Mouse (Mus musculus) cerebellum, postnatal 4 days (tissue): ENCODE data around the gene Alyref.

Source experiments
- DNase-seq, 2 experiments: peaks; one replicate each; pipeline ENCODE4 v3.0.0; 2022; ENCODE audit warnings: low spot score in 2 of 2, mixed read lengths in 1 of 2

Alyref gene

DNA sequence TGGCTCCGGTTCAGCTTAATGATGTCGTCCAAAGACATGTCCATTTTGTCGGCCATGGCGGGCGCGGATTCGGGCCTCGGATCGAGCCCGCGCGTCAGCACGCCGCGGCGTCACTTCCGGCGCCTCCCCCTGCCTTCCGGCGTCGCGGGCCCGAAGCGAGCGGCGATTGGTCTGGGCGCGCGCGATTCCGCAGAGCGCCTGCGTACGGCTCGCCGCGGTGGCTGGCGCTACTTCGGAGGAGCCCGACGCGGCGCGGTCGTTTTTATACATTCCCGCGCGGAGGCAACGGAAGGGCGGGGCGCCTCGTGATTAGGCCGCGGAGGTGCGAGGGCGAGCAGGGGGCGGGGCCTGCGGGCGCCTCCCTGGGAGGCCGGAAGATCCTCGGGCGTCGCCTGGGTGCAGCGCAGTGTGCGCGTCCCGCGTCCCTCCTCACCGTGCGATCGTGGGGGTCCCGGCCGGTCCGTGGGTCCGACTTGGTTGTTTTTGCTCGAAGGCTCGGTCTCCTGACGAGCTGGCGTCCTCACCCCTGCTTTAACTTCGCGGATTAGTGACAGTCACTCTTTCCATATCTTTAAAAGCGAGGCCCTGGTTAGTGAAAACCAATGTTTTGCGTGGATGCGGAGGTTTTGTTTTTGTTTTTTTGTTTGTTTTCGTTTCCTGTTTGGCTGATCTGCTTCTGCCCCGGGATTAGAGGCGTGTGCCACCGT, at the start of gene Alyref, which contains the start of gene Anapc11:
Alyref (minus strand) TSS at position 83 of the 707 bp plus-strand sequence.
Anapc11 (plus strand) TSS at position 139 of the 707 bp plus-strand sequence.
- DNase-seq, result peak; percentile 82 to 94

DNA sequence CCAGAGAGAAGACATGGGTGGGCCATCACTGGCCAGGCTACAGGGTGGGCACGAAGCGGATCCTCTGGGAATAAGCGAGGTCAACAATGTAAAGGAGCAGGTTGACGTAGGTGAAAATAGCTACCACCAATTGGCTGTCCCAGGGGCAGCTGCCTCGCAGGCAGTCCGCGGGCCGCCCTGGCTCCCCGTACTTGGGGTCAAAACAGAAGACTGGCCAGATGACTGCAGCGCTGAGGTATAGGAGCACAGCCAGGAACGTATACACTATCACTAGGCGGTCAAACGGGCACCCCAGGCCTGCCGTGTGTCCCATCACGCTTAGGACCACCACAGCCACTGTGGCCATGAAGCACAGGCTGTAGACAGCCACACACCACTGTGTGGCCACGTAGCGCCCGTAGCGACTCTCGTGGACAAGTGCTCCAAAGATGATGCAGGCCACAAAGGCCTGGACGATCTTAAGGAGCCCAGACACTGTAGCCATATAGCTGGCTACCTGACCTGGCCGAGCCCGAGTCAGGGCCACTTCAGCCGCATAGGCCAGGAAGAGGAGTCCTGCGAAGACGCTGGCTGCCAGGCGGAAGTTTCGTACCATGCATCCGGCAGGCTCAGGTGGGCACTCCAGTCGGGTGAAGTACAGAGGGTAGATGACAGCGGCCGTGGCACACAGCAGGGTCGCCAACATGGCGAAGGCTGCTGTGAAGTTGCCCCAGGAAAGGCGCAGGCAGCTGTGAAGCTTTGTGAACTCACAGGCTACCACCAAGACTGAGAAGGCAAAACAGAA, 49.1 kb upstream of the Alyref start:
- DNase-seq, result no peak

DNA sequence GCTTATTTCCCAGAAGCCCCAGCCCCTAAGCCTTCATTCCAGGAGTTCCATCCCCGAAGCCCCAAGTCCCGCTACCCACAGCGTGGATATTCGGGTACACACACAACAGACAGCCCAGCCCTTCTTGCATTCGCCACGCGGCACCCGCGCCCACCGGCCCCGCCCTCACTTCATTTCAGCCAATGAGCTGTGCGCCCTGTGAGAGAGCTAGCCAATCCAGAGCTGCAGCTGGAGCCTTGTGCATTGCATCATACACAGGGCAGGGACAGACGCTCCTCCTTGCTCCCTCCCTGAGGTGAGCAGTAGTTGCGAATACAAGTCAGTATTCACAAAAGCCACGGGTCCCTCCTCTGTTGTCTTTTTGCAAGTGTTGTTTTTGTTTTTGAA, 45.4 kb upstream of the Alyref start, which contains the start of gene Pycr1:
Pycr1 (minus strand) TSS at position 169 of the 387 bp plus-strand sequence.
- peak; percentile 82 to 92 for DNase-seq

GRCm38 (mm10) chr11:120642939-120643600, 44.9 kb upstream of the Alyref start:
- no peak for DNase-seq

GRCm38 (mm10) chr11:120641869-120642268, 43.7 kb upstream of the Alyref start:
- no peak for DNase-seq

GRCm38 (mm10) chr11:120641255-120641654, 43.1 kb upstream of the Alyref start:
- DNase-seq, result no peak

GRCm38 (mm10) chr11:120634810-120635209, 36.6 kb upstream of the Alyref start:
- no peak for DNase-seq

GRCm38 (mm10) chr11:120633520-120634343, 35.6 kb upstream of the Alyref start, which contains the start of gene Mafg:
Gene Mafg, minus strand, starts transcription at chr11:120633600.
- peak; percentile 87 to 92 for DNase-seq

DNA sequence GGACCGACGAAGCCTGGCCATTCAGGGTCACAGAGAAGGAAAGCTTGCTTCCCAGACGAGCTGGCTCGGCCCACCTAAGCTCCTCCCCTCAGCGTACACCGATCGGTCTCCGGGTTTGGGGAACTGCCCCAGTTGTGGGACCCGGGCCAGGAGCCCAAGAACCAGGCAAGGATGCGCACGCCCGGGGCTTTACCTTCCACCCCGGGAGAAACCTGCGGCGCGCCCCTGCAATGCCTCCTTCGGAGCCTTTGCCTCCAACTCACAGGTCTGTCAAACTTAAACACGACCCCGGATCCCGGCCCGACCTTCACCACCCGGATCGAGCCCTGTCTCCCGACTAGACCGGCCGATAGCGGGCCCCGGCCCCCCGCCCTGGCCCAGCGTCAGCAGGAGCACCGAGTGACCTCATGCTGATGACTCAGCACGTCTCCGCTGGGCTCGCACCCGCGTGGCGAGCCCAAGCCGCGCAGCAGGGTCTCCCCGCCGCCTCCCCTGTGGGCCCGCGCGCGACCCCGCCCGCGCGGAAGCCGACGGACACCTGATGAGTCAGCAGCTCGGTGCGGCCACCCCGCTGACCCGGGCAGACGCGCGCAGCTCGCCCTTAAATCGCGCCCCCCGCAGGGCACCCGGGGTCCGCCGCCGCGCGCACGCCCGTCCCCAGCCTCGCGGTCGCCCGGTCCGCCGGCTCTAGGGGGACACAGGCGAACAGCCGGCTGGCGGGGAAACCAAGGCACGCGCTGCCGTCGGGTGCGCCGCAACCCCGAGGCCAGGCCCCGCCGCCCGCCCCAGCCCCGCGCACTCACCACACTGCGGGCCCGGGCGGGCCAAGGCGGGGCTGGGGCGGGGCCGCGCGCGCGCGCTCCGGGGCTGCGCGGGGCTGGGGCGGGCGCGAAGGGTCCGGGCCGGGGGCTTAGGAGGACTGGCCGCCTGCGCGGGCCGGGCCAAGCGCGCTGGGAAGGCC, 34.7 kb upstream of the Alyref start:
- DNase-seq, result peak; percentile 26 to 54

DNA sequence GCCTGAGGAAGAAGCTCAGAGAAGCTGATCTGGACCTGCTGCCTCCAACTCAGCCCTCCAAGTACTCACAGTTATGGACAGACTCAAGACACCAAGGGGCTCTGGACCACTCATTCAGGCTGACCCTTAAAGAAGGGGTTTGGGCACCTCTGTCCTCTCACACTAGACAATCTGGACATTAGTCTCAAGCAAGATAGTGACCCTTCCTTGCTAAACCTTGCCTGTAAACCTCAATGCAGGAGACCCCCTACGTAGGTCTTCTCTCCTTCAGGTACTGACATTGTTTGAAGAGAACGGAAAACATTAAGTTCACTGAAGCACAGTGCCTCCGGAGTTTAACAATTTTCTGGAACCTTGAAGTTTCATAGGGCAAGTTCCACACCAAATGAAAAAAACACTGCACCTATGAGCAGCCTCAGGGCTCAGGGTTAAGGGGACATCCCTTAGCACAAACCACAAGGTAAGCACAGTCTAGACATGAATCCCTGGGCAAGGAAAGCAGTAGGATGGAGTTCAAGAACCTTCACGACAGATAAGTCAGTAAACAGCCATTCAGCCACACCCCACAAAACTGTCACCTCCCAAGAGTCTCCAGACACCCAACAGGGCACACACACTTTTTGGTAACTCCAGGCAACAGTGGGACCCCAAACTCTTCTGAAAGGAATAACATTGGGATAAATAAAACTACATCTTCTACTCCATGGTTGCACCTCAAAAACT, 33.7 kb upstream of the Alyref start:
- DNase-seq, result peak in 1 of 2 experiments; percentile 13

GRCm38 (mm10) chr11:120630881-120631725, 32.9 kb upstream of the Alyref start:
- DNase-seq, result peak in 1 of 2 experiments; percentile 11

DNA sequence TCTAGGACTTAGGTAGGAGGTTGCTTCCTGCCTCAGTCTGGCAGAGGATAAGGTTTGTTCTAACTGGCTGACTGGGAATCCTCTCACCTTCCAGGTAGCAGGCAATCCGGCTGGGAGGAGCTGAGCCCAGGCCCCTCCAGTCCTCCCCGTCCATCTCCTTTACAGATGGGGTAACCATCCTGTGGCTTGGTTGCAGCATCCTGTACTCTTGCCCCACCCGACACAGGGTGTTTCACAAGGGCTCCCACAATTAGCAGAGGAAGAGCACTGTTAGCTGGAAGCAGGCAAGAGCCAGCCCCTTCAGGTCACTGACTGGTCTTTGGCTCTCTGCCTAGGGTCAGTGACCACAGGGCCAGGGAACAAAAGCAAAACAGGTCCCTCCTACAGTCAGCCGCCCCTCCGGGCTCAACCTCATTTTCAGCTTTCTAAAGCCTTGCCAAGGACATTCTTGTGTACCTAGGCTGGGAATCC, 32.3 kb upstream of the Alyref start:
- DNase-seq, result peak in 1 of 2 experiments; percentile 20

- DNase-seq, result peak in 1 of 2 experiments; percentile 17
These were observed 31.7 kb upstream of the Alyref start for GRCm38 (mm10) chr11:120629911-120630310.

DNA sequence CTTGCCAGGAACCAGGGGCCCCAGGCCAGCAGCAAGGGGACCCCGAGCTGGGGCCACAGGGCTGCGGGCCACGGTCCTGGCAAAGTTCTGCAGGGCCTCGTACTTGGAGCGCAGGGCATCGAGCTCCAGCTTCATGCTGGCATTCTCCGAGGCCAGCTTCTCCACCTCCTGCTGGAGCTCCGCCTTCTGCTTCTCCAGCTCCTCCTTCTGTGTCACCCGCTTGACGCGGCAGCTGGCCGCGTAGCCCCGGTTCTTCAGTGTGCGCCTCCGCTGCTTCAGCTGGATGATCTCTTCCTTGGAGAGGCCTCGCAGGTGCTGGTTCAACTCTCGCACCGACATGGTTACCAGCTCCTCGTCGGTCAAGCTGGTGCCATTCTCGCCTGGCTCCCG, 31.2 kb upstream of the Alyref start:
- peak in 1 of 2 experiments; percentile 18 for DNase-seq

DNA sequence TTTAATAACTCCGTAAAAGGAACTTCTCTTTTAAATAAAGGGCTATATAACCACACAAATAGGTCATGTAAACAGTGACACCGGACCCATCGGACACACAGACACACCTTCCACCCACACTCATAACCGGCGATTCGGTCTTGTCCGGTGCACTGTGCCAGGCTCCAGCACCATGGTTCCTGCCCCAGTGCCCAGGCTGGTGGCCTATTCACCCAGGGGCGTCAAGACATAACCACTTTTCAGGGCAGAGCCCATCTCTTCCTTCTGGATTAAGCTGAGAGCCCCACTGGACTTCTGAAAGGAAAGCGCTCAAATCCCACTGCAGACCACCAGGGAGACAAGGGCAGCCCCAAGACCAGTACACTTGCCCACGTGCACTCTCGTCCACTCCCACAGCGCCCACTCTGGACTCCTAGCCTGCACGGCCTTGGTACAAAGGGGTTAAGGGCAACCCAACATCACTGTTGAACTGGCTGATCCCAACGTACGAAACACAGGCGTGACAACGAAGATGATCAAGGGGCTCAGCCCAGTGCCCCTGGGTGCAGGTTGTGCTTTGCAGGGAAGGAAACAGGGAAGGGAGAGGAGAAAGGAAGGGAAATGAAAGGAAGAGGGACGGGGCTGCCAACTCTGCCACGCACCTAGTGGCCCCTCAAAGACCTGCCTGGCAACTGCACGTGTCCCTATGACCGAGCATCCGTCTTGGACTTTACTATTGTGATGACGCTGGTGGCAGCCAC, 30.6 kb upstream of the Alyref start:
- DNase-seq, result peak in 1 of 2 experiments; percentile 14

DNA sequence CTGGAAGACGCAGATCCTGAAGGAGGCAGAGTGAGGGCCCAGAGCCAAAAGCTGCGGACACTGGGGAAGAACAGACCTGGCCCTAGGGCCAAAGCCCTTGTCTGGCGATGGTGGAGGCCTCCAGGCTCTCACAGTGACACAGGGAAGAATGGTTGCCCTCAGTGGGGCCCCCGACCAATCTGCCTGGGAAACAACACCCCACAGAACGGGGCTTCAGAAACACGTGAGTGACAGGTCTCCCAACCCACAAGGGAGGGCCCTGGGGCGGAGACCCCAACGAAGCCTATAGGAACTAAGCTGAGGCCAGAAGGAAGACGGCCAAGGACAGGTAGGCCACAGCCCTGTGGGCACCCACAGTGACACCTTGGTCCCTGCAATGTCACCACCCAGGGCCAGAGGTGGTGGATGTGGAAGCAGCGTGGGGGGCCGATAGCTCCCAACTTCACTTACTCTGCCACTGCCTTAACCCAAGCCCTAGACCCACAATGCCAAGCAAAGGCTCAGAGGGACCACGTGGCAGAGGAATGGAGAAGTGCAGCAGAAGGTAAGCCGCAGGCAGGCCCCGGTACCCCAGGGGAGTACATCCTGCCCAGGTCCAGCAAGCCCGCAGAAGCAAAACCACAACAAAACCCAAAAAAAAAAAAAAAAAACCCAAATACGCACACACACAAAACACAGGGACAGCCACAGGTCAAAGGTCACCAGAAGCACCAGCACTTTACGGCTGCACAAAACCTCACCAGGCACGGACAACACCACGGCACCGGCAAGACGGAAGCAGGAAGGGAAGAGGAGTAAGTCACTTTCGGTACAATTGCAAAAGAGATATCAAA, 29.5 kb upstream of the Alyref start:
- DNase-seq, result no peak
